ENCODE assay signal across 20 mouse cellular contexts in genomic region chr4:98020836-98021235, GRCm38 (mm10).
DNase-seq lines count a peak whose midpoint lies in the region; ATAC-seq lines count a peak whose summit lies in the region.
"Had no signal": no experiment of that assay in that cellular context is flagged by ENCODE, and none has a peak within 500 bp of the region (broad histone marks: within the 10 kb centered on the region; RNA-seq: fewer than 3 reads in every experiment).

No protein-coding gene starts in this region.

- no peaks in the 10 kb centered on the region for H3K27me3 ChIP-seq in forebrain, embryonic 11.5 days (ENCODE audit: control insufficient read depth, insufficient read depth, low read length)
- no peaks in the 10 kb centered on the region for H3K27me3 ChIP-seq in hindbrain, embryonic 14.5 days (ENCODE audit: control insufficient read depth, insufficient read depth, low read length)
- H3K27me3 ChIP-seq: heart, embryonic 12.5 days; hindbrain, embryonic 15.5 days; limb, embryonic 15.5 days; midbrain, embryonic 15.5 days had no signal

- no peaks in the 10 kb centered on the region for H3K4me1 ChIP-seq in forebrain, embryonic 11.5 days (replicated peaks; ENCODE audit: control insufficient read depth, insufficient read depth, low read length)
- peaks cover 10% of the 10 kb centered on the region; the same call in 1 of the 2 replicates for H3K4me1 ChIP-seq in hindbrain, embryonic 14.5 days (replicated peaks; ENCODE audit: control insufficient read depth, insufficient read depth, low read length)
- H3K4me1 ChIP-seq: heart, embryonic 12.5 days; midbrain, embryonic 15.5 days had no signal

- no peak overlapping the region for H3K4me3 ChIP-seq in forebrain, embryonic 11.5 days (ENCODE audit: low read depth, low read length)
- H3K4me3 ChIP-seq in hindbrain, embryonic 14.5 days (replicated peaks; ENCODE audit: low read length) = no peak overlapping the region
- H3K4me3 ChIP-seq: forebrain, embryonic 10.5 days; heart, embryonic 12.5 days; hindbrain, embryonic 15.5 days; limb, embryonic 15.5 days; midbrain, embryonic 15.5 days had no signal

- H3K9ac ChIP-seq in forebrain, embryonic 11.5 days (ENCODE audit: low read length) = no peak overlapping the region
- no peak overlapping the region for H3K9ac ChIP-seq in hindbrain, embryonic 14.5 days
- H3K9ac ChIP-seq: heart, embryonic 12.5 days; hindbrain, embryonic 15.5 days; limb, embryonic 15.5 days; midbrain, embryonic 15.5 days had no signal

- H3K9me3 ChIP-seq in forebrain, embryonic 11.5 days (ENCODE audit: control insufficient read depth, low read length) = no peaks in the 10 kb centered on the region
- H3K9me3 ChIP-seq in hindbrain, embryonic 14.5 days (ENCODE audit: control insufficient read depth, low read length) = no peaks in the 10 kb centered on the region
- H3K9me3 ChIP-seq: forebrain, embryonic 10.5 days; heart, embryonic 12.5 days; hindbrain, embryonic 15.5 days; limb, embryonic 15.5 days; midbrain, embryonic 15.5 days had no signal

- WGBS in forebrain, embryonic 11.5 days = 90% methylated on average over 7 of the region's 7 CpGs
- WGBS in hindbrain, embryonic 14.5 days = 97% methylated on average over 7 of the region's 7 CpGs

- H3K4me2 ChIP-seq in forebrain, embryonic 11.5 days (ENCODE audit: low read depth, low read length, severe bottlenecking) = no peak overlapping the region
- no peak overlapping the region for H3K4me2 ChIP-seq in hindbrain, embryonic 14.5 days (replicated peaks)
- H3K4me2 ChIP-seq: heart, embryonic 12.5 days; hindbrain, embryonic 15.5 days; limb, embryonic 15.5 days; midbrain, embryonic 15.5 days had no signal

- H3K27ac ChIP-seq in forebrain, embryonic 11.5 days (ENCODE audit: low read depth, low read length) = no peak overlapping the region
- H3K27ac ChIP-seq in hindbrain, embryonic 14.5 days = no peak overlapping the region
- H3K27ac ChIP-seq: forebrain, embryonic 10.5 days; hindbrain, embryonic 15.5 days; limb, embryonic 15.5 days; midbrain, embryonic 15.5 days had no signal

- peak; percentile 18 for DNase-seq in thymus, postnatal 14 days
- DNase-seq in thymus, postnatal 4 days = no peak
- peak; percentile 50 for DNase-seq in naive thymus-derived CD4-positive, alpha-beta T cell, adult 2 months (ENCODE audit: low read depth)
- no peak for DNase-seq in embryo, embryonic 10 days (ENCODE audit: low spot score)
- no peak for DNase-seq in forebrain, embryonic 11.5 days (ENCODE audit: low spot score)
- DNase-seq in hindbrain, embryonic 14.5 days (ENCODE audit: low spot score) = no peak
- DNase-seq: adrenal gland, postnatal 36 days; cerebellum, adult 11-12 months; cerebellum, postnatal 14 days; heart, postnatal 14 days; kidney, adult 2 months; kidney, postnatal 10 days; right cerebral cortex, postnatal 4 days had no signal

- peak; percentile 70 for ATAC-seq in granulocyte monocyte progenitor cell, adult 5-6 weeks (replicated peaks; ENCODE audit: poor library complexity, severe bottlenecking)
- no peak for ATAC-seq in forebrain, embryonic 11.5 days (replicated peaks; ENCODE audit: low FRiP score)
- ATAC-seq in hindbrain, embryonic 14.5 days (ENCODE audit: low FRiP score) = no peak
- ATAC-seq: lung, postnatal 0 days; midbrain, embryonic 15.5 days had no signal

- no peaks in the 10 kb centered on the region; the same call in 1 of the 2 replicates for H3K36me3 ChIP-seq in forebrain, embryonic 11.5 days (ENCODE audit: control insufficient read depth, insufficient read depth, low read length)
- 0 out of 2 replicates have a peak, but pooled peaks cover 2% of the 10 kb centered on the region for H3K36me3 ChIP-seq in hindbrain, embryonic 14.5 days (replicated peaks; ENCODE audit: control insufficient read depth, insufficient read depth)
- H3K36me3 ChIP-seq: hindbrain, embryonic 15.5 days; midbrain, embryonic 15.5 days had no signal

Comparison
In these comparisons a context has a peak if more than half of its experiments do, and no peak if none do; other contexts are left out.
1. DNase-seq: peak in thymus, postnatal 14 days (single experiment) and naive thymus-derived CD4-positive, alpha-beta T cell, adult 2 months (single experiment); none in thymus, postnatal 4 days (single experiment), embryo, embryonic 10 days (single experiment), forebrain, embryonic 11.5 days (single experiment) and hindbrain, embryonic 14.5 days (single experiment).